Mouse (Mus musculus) adrenal gland, adult 2 months (tissue): ENCODE measurements around the gene Eif3c. TPM values are rescaled to one million over a fixed set of nuclear protein-coding genes. Genes with fewer than 3 reads are reported as not detected.

Source experiments
- DNase-seq: peaks from one replicate; pipeline ENCODE4 v3.0.0; 2021
- polyA plus RNA-seq: library from polyadenylated mRNA; depleted of rRNA; stranded (reverse); fragments of >200 nt; gene quantifications from 2 replicates; pipeline ENCODE4 v1.2.3, GENCODE M21; 2012
- total RNA-seq, 2 experiments: library from RNA; stranded (reverse); gene quantifications; 2 replicates each; pipeline ENCODE4 v1.2.3; 2021

The Eif3c gene
- total and polyA plus RNA-seq, 3 experiments, result 133 to 240 (median 236) TPM

GRCm38 (mm10) chr7:126554796-126555195 is 11.4 kb downstream of the Eif3c start:
- no peak for DNase-seq

- DNase-seq, result no peak
Observed at GRCm38 (mm10) chr7:126545631-126546030, 20.6 kb downstream of the Eif3c start.

- no peak for DNase-seq
Observed at GRCm38 (mm10) chr7:126541661-126542060, 24.6 kb downstream of the Eif3c start.

DNA sequence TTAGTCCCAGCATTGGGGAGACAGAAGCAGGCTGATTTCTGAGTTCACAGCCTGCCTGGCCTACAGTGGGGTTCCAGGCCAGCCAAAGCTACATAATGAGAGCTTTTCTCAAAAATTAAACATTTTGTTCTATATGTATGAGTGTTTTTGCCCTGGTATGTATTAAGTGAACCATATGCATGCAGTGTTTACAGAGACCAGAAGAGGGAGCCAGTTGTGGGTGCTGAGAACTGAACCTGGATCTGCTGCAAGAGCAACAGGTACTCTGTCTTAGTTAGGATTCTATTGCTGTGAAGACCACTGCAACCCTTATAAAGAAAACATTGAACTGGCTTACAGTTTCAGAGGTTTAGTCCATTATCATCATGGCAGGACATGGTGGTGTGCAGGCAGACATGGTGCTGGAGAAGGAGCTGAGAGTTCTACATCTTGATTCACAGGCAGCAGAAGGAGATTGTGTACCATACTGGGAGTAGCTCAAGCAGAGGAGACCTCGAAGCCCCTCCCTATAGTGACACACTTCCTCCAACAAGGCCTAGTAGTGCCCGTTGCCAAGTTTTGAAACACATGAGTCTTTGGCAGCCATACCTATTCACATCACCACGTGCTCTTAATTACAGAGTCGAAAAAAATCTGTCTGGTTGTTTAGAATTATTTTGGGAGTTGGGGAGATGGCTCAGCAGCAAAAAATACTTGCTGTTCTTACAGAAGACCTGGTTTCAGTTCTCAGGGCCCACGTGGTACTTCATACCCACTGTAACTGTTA is 28.2 kb downstream of the Eif3c start:
- no peak for DNase-seq

- no peak for DNase-seq
Observed at GRCm38 (mm10) chr7:126536466-126536865, 29.7 kb downstream of the Eif3c start.

DNA sequence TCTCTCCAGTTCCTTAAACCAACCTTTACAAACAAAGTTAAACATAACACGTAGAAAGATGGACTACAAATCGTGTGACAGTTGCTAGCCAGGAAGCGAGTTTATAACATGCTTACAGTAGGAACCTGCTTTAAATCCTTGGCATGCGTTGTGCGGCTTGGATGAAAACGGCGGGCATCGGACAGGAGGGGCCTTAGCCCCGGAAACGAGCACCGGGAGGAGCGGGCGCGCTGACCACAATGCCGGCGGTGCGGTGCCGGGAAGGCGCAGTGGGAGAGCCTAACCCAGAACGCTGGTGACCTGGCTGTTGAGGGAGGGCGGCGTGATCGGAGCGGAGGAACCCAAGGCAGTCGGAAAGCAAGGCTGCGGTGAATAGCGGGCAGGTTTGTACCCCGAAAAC is 30.4 kb downstream of the Eif3c start:
- DNase-seq, result peak; percentile 40

DNA sequence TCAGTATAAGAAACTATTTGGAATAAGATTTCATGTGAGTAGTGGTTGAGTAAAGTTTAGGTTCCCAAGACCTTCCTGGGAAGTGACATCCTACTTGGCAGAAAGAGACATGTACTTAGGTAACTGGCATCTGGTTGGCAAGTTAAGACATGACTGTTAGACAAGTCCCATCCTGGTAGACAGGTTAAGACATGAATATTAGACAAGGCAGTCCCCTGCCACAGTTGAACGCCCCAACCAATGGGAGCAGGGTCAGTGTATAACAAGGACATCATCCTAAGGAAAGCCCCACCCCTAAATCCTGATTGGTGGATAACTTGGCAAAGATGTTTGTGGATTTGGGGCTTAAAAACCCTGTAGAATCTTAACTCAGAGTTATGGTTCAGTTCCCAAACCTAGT is 32.8 kb downstream of the Eif3c start:
- no peak for DNase-seq

GRCm38 (mm10) chr7:126528166-126528577 is 38.0 kb downstream of the Eif3c start:
- no peak for DNase-seq

GRCm38 (mm10) chr7:126523316-126523715 is 42.9 kb downstream of the Eif3c start:
- no peak for DNase-seq

- DNase-seq, result peak; percentile 30
Observed at GRCm38 (mm10) chr7:126519513-126519912, 46.7 kb downstream of the Eif3c start.

DNA sequence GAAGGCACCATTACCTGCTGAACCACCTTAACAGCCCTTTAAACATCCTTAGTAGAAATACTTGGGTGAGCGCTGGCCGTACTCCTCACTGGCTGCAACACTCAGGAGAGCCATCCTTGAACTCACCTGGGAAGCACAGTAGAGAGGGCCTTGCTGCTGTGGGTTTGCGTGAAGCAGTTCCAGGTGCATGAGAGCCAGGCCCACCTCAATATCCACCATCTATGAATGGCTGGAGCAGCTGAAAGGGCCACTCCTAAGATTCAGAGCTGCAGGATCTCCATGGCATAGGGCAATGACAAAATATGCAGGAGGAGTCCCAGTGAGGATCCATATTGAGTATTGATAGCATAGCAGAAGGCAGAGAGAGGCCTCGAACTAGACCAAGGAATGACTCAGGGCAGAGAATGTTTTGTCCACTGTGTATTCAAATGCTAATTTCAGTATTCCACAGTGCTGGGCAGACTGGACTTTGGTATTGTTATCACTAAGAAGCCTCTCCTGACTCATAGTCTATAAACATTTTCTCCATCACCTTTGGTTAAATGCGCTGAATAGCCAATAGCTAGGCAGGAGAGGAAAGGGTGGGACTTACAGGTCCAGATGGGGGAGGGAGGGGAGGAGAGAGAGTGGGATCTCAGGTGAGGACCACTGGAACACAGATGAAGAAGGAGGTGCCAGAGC is 47.8 kb downstream of the Eif3c start:
- DNase-seq, result no peak

- DNase-seq, result peak; percentile 78
Observed at GRCm38 (mm10) chr7:126511287-126511686, 54.9 kb downstream of the Eif3c start.

- DNase-seq, result peak; percentile 70
Observed at GRCm38 (mm10) chr7:126507126-126507778, 59.0 kb downstream of the Eif3c start.

DNA sequence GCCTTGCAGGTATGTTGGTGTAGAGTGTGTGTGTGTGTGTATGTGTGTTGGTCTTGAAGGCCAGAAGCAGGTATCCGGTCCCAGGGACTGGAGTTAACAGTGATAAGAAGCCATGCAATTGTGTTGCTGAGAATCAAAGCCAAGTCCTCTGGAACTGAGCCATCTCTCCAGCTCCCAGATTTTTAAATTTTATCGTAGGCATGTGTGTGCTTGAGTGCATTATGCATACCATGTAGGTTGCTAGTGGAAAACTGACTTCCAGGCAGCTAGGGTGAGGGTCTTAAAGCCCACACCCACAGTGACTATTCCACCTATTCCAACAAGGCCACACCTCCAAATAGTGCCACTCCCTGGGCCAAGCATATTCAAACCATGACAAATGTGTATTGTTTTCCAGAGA is 61.3 kb downstream of the Eif3c start:
- no peak for DNase-seq

- peak; percentile 100 for DNase-seq
Observed at GRCm38 (mm10) chr7:126503273-126503878, 62.8 kb downstream of the Eif3c start, which contains the start of gene Atxn2l. TSS of gene Atxn2l (minus strand) at chr7:126503437.

DNA sequence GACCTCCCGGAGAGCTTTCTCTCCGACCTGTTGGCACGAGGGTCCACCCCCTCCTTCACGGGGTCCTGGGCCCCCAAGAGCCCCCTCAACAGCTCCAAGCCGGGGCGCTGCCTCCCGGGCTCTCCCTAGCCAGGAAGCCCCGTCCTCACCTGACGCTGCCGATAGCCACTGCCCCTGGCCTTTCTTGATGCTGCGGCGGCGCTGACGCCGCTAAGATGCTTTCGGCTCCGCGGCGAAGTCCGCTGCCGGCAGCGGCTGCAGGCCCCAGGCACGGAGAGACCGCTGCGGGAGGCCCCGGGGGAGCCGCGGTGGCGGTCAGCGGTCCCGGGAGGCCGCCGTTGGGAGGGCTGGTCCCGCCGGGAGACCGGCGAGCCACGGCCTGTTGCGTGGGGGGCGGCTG is 63.5 kb downstream of the Eif3c start:
- no peak for DNase-seq

- DNase-seq, result peak; percentile 95
Observed at GRCm38 (mm10) chr7:126502023-126502741, 64.0 kb downstream of the Eif3c start.

DNA sequence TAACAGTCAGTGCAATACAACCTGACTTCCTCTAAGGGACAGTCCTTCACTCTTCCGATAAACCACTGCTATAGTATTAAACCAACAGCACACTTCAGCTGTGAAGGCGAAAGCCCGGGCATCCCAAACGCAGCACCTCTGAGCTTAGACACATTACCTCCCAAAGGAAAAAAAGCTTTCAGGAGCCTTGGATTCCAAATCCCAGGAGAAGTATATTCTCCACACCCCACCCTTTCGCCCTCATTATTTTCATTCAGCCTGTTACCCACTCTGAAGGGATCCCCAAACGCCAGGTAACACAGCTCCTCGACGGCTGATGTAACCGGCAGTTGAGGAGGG is 64.6 kb downstream of the Eif3c start:
- DNase-seq, result no peak

DNA sequence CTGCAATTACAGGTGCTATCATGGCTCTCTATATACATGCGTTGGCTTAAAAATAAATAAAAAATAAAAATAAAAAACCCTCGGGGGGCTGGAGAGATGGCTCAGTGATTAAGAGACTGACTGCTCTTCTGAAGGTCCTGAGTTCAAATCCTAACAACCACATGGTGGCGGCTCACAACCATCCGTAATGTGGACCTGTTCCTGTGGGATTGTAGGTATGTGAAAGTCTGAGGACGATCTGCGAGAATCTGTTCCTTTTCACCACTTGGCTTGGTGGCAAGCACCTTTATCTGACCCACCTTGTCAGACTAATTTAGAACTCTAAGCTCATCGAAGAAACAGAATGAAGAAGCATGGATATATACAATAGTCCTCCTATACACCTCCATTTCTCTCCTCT is 66.8 kb downstream of the Eif3c start:
- DNase-seq, result no peak

DNA sequence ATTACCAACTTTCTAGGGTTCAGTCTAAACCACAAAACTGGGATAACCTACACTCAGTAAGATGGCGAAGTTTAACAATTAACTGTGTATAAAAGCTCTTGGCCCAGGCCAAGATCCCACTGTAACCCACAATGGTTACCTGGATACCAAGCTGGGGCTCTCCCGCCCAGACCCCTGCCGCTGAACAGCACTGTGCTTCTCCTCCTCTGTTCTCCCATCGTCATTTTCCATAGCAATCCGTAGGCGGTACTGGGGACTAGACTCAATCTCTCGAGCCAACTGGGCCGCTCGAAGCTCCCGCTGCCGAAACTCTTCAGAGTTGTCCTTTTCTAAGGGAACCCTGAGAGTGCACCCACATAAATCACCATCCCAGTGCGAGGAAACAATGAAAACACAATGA is 68.2 kb downstream of the Eif3c start:
- no peak for DNase-seq

DNA sequence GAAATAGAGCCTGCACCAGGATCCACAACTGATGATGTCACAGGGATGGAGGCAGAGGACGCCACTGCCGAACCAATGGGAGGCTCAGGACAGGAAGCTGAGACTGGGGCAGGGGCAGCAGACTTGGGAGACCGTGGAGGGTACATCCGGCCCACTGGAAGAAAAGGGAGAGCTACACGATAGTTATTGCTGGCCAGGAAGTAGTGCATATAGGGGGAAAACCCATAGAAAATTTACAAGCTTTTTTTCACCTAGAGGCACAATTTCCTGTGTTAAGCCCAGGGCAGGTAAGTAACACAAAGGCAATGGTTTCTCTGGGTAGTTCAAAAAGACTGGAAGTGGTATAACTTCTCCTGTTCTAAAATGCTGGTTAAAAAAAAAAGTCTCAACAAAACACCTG is 69.7 kb downstream of the Eif3c start:
- DNase-seq, result no peak
